Mouse (Mus musculus): Measurements from ENCODE around the gene Cdc42se1. TPM values are rescaled to one million over a fixed set of nuclear protein-coding genes. Genes with fewer than 3 reads are reported as not detected.

Cdc42se1 gene
- polyA plus RNA-seq, 1 experiment from 2014 or later = 50.9 TPM

- Histone ChIP-seq H3K27ac (ENCODE audit: low read length) (no peak overlapping the region), H3K4me3 (ENCODE audit: low read depth, low read length) (no peak overlapping the region), H3K4me1 (ENCODE audit: control insufficient read depth, insufficient read depth, low read length) (no peaks in the 10 kb centered on the region), H3K9me3 (replicated peaks; ENCODE audit: control insufficient read depth, low read length, poor library complexity, severe bottlenecking) (no peaks in the 10 kb centered on the region), H3K36me3 (ENCODE audit: control insufficient read depth, insufficient read depth, low read length) (peaks cover 47% of the 10 kb centered on the region), H3K9ac (ENCODE audit: low read depth, low read length) (no peak overlapping the region), H3K27me3 (ENCODE audit: control insufficient read depth, insufficient read depth, low read depth, low read length) (no peaks in the 10 kb centered on the region), H3K4me2 (ENCODE audit: low read length) (no peak overlapping the region)
- no peak for ATAC-seq
- 95% methylated on average over 4 of the region's 4 CpGs for WGBS
These were observed 33.4 kb downstream of the Cdc42se1 start for GRCm38 (mm10) chr3:95261975-95262374.

- no peak overlapping the region for H3K9ac ChIP-seq (ENCODE audit: low read depth, low read length)
- no peaks in the 10 kb centered on the region for H3K27me3 ChIP-seq (ENCODE audit: control insufficient read depth, insufficient read depth, low read depth, low read length)
- H3K4me1 ChIP-seq (ENCODE audit: control insufficient read depth, insufficient read depth, low read length) = no peaks in the 10 kb centered on the region
- H3K9me3 ChIP-seq (replicated peaks; ENCODE audit: control insufficient read depth, low read length, poor library complexity, severe bottlenecking) = no peaks in the 10 kb centered on the region
- no peak overlapping the region for H3K27ac ChIP-seq (ENCODE audit: low read length)
- H3K36me3 ChIP-seq (ENCODE audit: control insufficient read depth, insufficient read depth, low read length) = peaks cover 48% of the 10 kb centered on the region
- 55% methylated on average over 11 of the region's 11 CpGs for WGBS
- H3K4me2 ChIP-seq (ENCODE audit: low read length) = no peak overlapping the region
- H3K4me3 ChIP-seq (ENCODE audit: low read depth, low read length) = no peak overlapping the region
- no peak for ATAC-seq
These were observed 34.7 kb downstream of the Cdc42se1 start for GRCm38 (mm10) chr3:95263089-95263739.

GRCm38 (mm10) chr3:95264724-95265123 is 36.2 kb downstream of the Cdc42se1 start:
- H3K4me2 ChIP-seq (ENCODE audit: low read length) = no peak overlapping the region
- no peaks in the 10 kb centered on the region for H3K4me1 ChIP-seq (ENCODE audit: control insufficient read depth, insufficient read depth, low read length)
- H3K9ac ChIP-seq (ENCODE audit: low read depth, low read length) = no peak overlapping the region
- no peak overlapping the region for H3K27ac ChIP-seq (ENCODE audit: low read length)
- no peak overlapping the region for H3K4me3 ChIP-seq (ENCODE audit: low read depth, low read length)
- WGBS = 72% methylated on average over 1 of the region's 1 CpGs
- H3K9me3 ChIP-seq (replicated peaks; ENCODE audit: control insufficient read depth, low read length, poor library complexity, severe bottlenecking) = no peaks in the 10 kb centered on the region
- ATAC-seq = no peak
- no peaks in the 10 kb centered on the region for H3K27me3 ChIP-seq (ENCODE audit: control insufficient read depth, insufficient read depth, low read depth, low read length)
- H3K36me3 ChIP-seq (ENCODE audit: control insufficient read depth, insufficient read depth, low read length) = peaks cover 44% of the 10 kb centered on the region

- Histone ChIP-seq H3K4me2 (ENCODE audit: low read length) (no peak overlapping the region), H3K4me3 (ENCODE audit: low read depth, low read length) (no peak overlapping the region), H3K9me3 (replicated peaks; ENCODE audit: control insufficient read depth, low read length, poor library complexity, severe bottlenecking) (no peaks in the 10 kb centered on the region), H3K36me3 (ENCODE audit: control insufficient read depth, insufficient read depth, low read length) (peaks cover 42% of the 10 kb centered on the region), H3K4me1 (ENCODE audit: control insufficient read depth, insufficient read depth, low read length) (no peaks in the 10 kb centered on the region), H3K27ac (ENCODE audit: low read length) (no peak overlapping the region), H3K27me3 (ENCODE audit: control insufficient read depth, insufficient read depth, low read depth, low read length) (no peaks in the 10 kb centered on the region), H3K9ac (ENCODE audit: low read depth, low read length) (no peak overlapping the region)
- ATAC-seq = no peak
- WGBS = 100% methylated on average over 3 of the region's 3 CpGs
These were observed 37.5 kb downstream of the Cdc42se1 start for GRCm38 (mm10) chr3:95266052-95266451.

- no peak overlapping the region for H3K4me3 ChIP-seq (ENCODE audit: low read depth, low read length)
- no peaks in the 10 kb centered on the region for H3K27me3 ChIP-seq (ENCODE audit: control insufficient read depth, insufficient read depth, low read depth, low read length)
- no peaks in the 10 kb centered on the region for H3K4me1 ChIP-seq (ENCODE audit: control insufficient read depth, insufficient read depth, low read length)
- no peak overlapping the region for H3K4me2 ChIP-seq (ENCODE audit: low read length)
- peaks cover 33% of the 10 kb centered on the region for H3K36me3 ChIP-seq (ENCODE audit: control insufficient read depth, insufficient read depth, low read length)
- ATAC-seq = no peak
- H3K9ac ChIP-seq (ENCODE audit: low read depth, low read length) = no peak overlapping the region
- H3K9me3 ChIP-seq (replicated peaks; ENCODE audit: control insufficient read depth, low read length, poor library complexity, severe bottlenecking) = no peaks in the 10 kb centered on the region
- no peak overlapping the region for H3K27ac ChIP-seq (ENCODE audit: low read length)
These were observed 39.3 kb downstream of the Cdc42se1 start for GRCm38 (mm10) chr3:95267855-95268254.

GRCm38 (mm10) chr3:95269789-95270188 is 41.3 kb downstream of the Cdc42se1 start:
- no peak for ATAC-seq
- WGBS = 92% methylated on average over 5 of the region's 5 CpGs
- H3K4me2 ChIP-seq (ENCODE audit: low read length) = no peak overlapping the region
- no peaks in the 10 kb centered on the region for H3K27me3 ChIP-seq (ENCODE audit: control insufficient read depth, insufficient read depth, low read depth, low read length)
- H3K36me3 ChIP-seq (ENCODE audit: control insufficient read depth, insufficient read depth, low read length) = peaks cover 20% of the 10 kb centered on the region
- H3K27ac ChIP-seq (ENCODE audit: low read length) = no peak overlapping the region
- H3K9ac ChIP-seq (ENCODE audit: low read depth, low read length) = no peak overlapping the region
- H3K4me1 ChIP-seq (ENCODE audit: control insufficient read depth, insufficient read depth, low read length) = no peaks in the 10 kb centered on the region
- H3K4me3 ChIP-seq (ENCODE audit: low read depth, low read length) = no peak overlapping the region
- H3K9me3 ChIP-seq (replicated peaks; ENCODE audit: control insufficient read depth, low read length, poor library complexity, severe bottlenecking) = no peaks in the 10 kb centered on the region

- Histone ChIP-seq H3K4me1 (ENCODE audit: control insufficient read depth, insufficient read depth, low read length) (no peaks in the 10 kb centered on the region), H3K4me2 (ENCODE audit: low read length) (no peak overlapping the region), H3K27me3 (ENCODE audit: control insufficient read depth, insufficient read depth, low read depth, low read length) (no peaks in the 10 kb centered on the region), H3K4me3 (ENCODE audit: low read depth, low read length) (no peak overlapping the region), H3K27ac (ENCODE audit: low read length) (no peak overlapping the region), H3K9ac (ENCODE audit: low read depth, low read length) (no peak overlapping the region), H3K36me3 (ENCODE audit: control insufficient read depth, insufficient read depth, low read length) (peaks cover 20% of the 10 kb centered on the region), H3K9me3 (replicated peaks; ENCODE audit: control insufficient read depth, low read length, poor library complexity, severe bottlenecking) (no peaks in the 10 kb centered on the region)
- 85% methylated on average over 12 of the region's 12 CpGs for WGBS
- no peak for ATAC-seq
These were observed 42.3 kb downstream of the Cdc42se1 start for GRCm38 (mm10) chr3:95270766-95271364.

- no peak overlapping the region for H3K4me2 ChIP-seq (ENCODE audit: low read length)
- H3K9me3 ChIP-seq (replicated peaks; ENCODE audit: control insufficient read depth, low read length, poor library complexity, severe bottlenecking) = no peaks in the 10 kb centered on the region
- H3K36me3 ChIP-seq (ENCODE audit: control insufficient read depth, insufficient read depth, low read length) = 0 out of 2 replicates have a peak, but pooled peaks cover 2% of the 10 kb centered on the region
- no peak overlapping the region for H3K27ac ChIP-seq (ENCODE audit: low read length)
- no peaks in the 10 kb centered on the region for H3K4me1 ChIP-seq (ENCODE audit: control insufficient read depth, insufficient read depth, low read length)
- WGBS = 90% methylated on average over 5 of the region's 5 CpGs
- H3K4me3 ChIP-seq (ENCODE audit: low read depth, low read length) = no peak overlapping the region
- ATAC-seq = no peak
- no peaks in the 10 kb centered on the region for H3K27me3 ChIP-seq (ENCODE audit: control insufficient read depth, insufficient read depth, low read depth, low read length)
- no peak overlapping the region for H3K9ac ChIP-seq (ENCODE audit: low read depth, low read length)
These were observed 44.9 kb downstream of the Cdc42se1 start for GRCm38 (mm10) chr3:95273471-95273870.

GRCm38 (mm10) chr3:95274453-95274852 is 45.9 kb downstream of the Cdc42se1 start:
- no peaks in the 10 kb centered on the region for H3K27me3 ChIP-seq (ENCODE audit: control insufficient read depth, insufficient read depth, low read depth, low read length)
- 0 out of 2 replicates have a peak, but pooled peaks cover 2% of the 10 kb centered on the region for H3K36me3 ChIP-seq (ENCODE audit: control insufficient read depth, insufficient read depth, low read length)
- no peak overlapping the region for H3K27ac ChIP-seq (ENCODE audit: low read length)
- H3K4me3 ChIP-seq (ENCODE audit: low read depth, low read length) = no peak overlapping the region
- H3K9me3 ChIP-seq (replicated peaks; ENCODE audit: control insufficient read depth, low read length, poor library complexity, severe bottlenecking) = no peaks in the 10 kb centered on the region
- 92% methylated on average over 4 of the region's 4 CpGs for WGBS
- H3K4me2 ChIP-seq (ENCODE audit: low read length) = no peak overlapping the region
- ATAC-seq = no peak
- no peak overlapping the region for H3K9ac ChIP-seq (ENCODE audit: low read depth, low read length)
- H3K4me1 ChIP-seq (ENCODE audit: control insufficient read depth, insufficient read depth, low read length) = no peaks in the 10 kb centered on the region
